Comparison of ENCODE assay signal across 8 mouse cellular contexts in the genomic region with DNA sequence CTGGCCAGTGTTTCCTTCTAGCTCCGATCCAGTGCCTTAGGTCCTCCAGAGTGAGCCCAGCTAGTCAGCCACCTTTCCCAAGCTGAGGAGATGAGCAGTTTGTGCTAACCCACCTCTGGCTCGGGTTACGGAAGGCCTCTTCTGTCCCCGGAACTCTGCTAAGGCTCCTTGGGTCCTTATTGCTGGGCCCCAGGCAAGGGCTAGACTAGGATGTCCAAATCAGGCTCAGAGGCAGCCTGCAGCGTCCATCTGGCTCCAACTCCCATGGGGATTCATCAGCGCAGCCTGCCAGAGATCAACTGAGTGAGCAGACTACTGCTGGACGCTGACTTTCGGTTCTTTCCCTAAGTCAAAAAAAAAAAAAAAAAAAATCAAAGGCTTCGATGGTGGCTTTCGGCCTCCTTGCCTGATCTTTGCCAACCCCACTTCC. TPM values are rescaled to one million over a fixed set of nuclear protein-coding genes. Genes with fewer than 3 reads are reported as not detected.
DNase-seq lines count a peak whose midpoint lies in the region; ATAC-seq and TF ChIP-seq lines count a peak whose summit lies in the region.

No protein-coding gene starts in this region.

- TF ChIP-seq CTCF in thymus, adult 2 months (IDR thresholded peaks at IDR 0.05; ENCODE audit: borderline replicate concordance, control insufficient read depth, extremely low read depth, insufficient read depth, low read length, poor library complexity), result no peak

- no peaks in the 10 kb centered on the region for H3K36me3 ChIP-seq in kidney, embryonic 15.5 days
- no peaks in the 10 kb centered on the region for H3K36me3 ChIP-seq in kidney, embryonic 14.5 days (ENCODE audit: control insufficient read depth, insufficient read depth, low read length)
- no peaks in the 10 kb centered on the region for H3K36me3 ChIP-seq in heart, embryonic 13.5 days
- no peaks in the 10 kb centered on the region for H3K36me3 ChIP-seq in liver, embryonic 16.5 days (ENCODE audit: control insufficient read depth, insufficient read depth)
- H3K36me3 ChIP-seq in thymus, adult 2 months (ENCODE audit: control insufficient read depth, insufficient read depth, low read length), result no peaks in the 10 kb centered on the region

- H3K4me3 ChIP-seq in kidney, embryonic 15.5 days (replicated peaks), result peak overlapping the region; percentile 14
- H3K4me3 ChIP-seq in kidney, embryonic 14.5 days (ENCODE audit: low read length), result no peak overlapping the region
- H3K4me3 ChIP-seq in heart, embryonic 13.5 days, result peak overlapping the region; percentile 51
- H3K4me3 ChIP-seq in liver, embryonic 16.5 days (ENCODE audit: low read depth, low read length), result peak overlapping the region; percentile 14
- no peak overlapping the region for H3K4me3 ChIP-seq in thymus, adult 2 months (ENCODE audit: control insufficient read depth, insufficient read depth, low read length)

- H3K27ac ChIP-seq in kidney, embryonic 15.5 days, result no peak overlapping the region
- no peak overlapping the region for H3K27ac ChIP-seq in kidney, embryonic 14.5 days (ENCODE audit: low read depth, low read length)
- H3K27ac ChIP-seq in heart, embryonic 13.5 days (replicated peaks), result no peak overlapping the region
- H3K27ac ChIP-seq in liver, embryonic 16.5 days (ENCODE audit: low read length), result no peak overlapping the region
- no peak overlapping the region for H3K27ac ChIP-seq in thymus, adult 2 months (ENCODE audit: control insufficient read depth, insufficient read depth, low read length)

- H3K4me2 ChIP-seq in kidney, embryonic 15.5 days, result peak overlapping the region; percentile 57; the same call in 1 of the 2 replicates
- H3K4me2 ChIP-seq in kidney, embryonic 14.5 days (replicated peaks; ENCODE audit: low read depth, low read length), result no peak overlapping the region
- peak overlapping the region; percentile 71 for H3K4me2 ChIP-seq in heart, embryonic 13.5 days
- H3K4me2 ChIP-seq in liver, embryonic 16.5 days (ENCODE audit: low read depth, low read length), result peak overlapping the region; percentile 60

- 2% methylated on average over 10 of the region's 10 CpGs for WGBS in kidney, embryonic 15.5 days
- under 1% methylated on average over 10 of the region's 10 CpGs for WGBS in kidney, embryonic 14.5 days
- WGBS in heart, embryonic 13.5 days, result 3% methylated on average over 10 of the region's 10 CpGs
- 4% methylated on average over 10 of the region's 10 CpGs for WGBS in liver, embryonic 16.5 days (ENCODE audit: insufficient replicate concordance)
- 12% methylated on average over 10 of the region's 10 CpGs for WGBS in thymus, adult 2 months

- peaks cover 57% of the 10 kb centered on the region for H3K4me1 ChIP-seq in kidney, embryonic 15.5 days
- H3K4me1 ChIP-seq in kidney, embryonic 14.5 days (ENCODE audit: control insufficient read depth, insufficient read depth, low read length), result peaks cover 15% of the 10 kb centered on the region
- peaks cover 45% of the 10 kb centered on the region for H3K4me1 ChIP-seq in heart, embryonic 13.5 days
- peaks cover 10% of the 10 kb centered on the region for H3K4me1 ChIP-seq in liver, embryonic 16.5 days (ENCODE audit: control insufficient read depth, low read depth, low read length)
- H3K4me1 ChIP-seq in thymus, adult 2 months (replicated peaks; ENCODE audit: control insufficient read depth, insufficient read depth, low read length), result peaks cover 12% of the 10 kb centered on the region; the same call in 1 of the 2 replicates

- DNase-seq in cerebellum, postnatal 25 days, result peak; percentile 82 to 86
- no peak for DNase-seq in thymus, postnatal 0 days (ENCODE audit: low spot score)
- DNase-seq in thymus, adult 2 months, result no peak

- no peak for ATAC-seq in kidney, embryonic 15.5 days (replicated peaks; ENCODE audit: low FRiP score)
- no peak for ATAC-seq in kidney, embryonic 14.5 days (ENCODE audit: low FRiP score, low TSS enrichment)
- ATAC-seq in heart, embryonic 13.5 days (ENCODE audit: extremely low read depth, insufficient number of reproducible peaks, low FRiP score, low TSS enrichment), result no peak
- no peak for ATAC-seq in liver, embryonic 16.5 days (ENCODE audit: low read depth)
- no peak for ATAC-seq in megakaryocyte progenitor cell, adult 5-6 weeks (replicated peaks; ENCODE audit: poor library complexity)

- TF ChIP-seq POLR2A in thymus, adult 2 months (IDR thresholded peaks at IDR 0.05; ENCODE audit: control insufficient read depth, extremely low read depth, insufficient read depth, low read length, poor library complexity), result no peak

- peaks cover 99% of the 10 kb centered on the region for H3K27me3 ChIP-seq in kidney, embryonic 15.5 days
- peaks cover 93% of the 10 kb centered on the region for H3K27me3 ChIP-seq in kidney, embryonic 14.5 days (ENCODE audit: control insufficient read depth, insufficient read depth, low read length)
- H3K27me3 ChIP-seq in heart, embryonic 13.5 days (replicated peaks), result peaks cover 100% of the 10 kb centered on the region
- peaks cover 98% of the 10 kb centered on the region for H3K27me3 ChIP-seq in liver, embryonic 16.5 days (ENCODE audit: control insufficient read depth, insufficient read depth, low read depth, low read length)
- peaks cover 49% of the 10 kb centered on the region for H3K27me3 ChIP-seq in thymus, adult 2 months (ENCODE audit: control insufficient read depth, insufficient read depth, low read length)

- H3K9me3 ChIP-seq in kidney, embryonic 15.5 days (replicated peaks), result no peaks in the 10 kb centered on the region
- no peaks in the 10 kb centered on the region for H3K9me3 ChIP-seq in kidney, embryonic 14.5 days (ENCODE audit: control insufficient read depth, low read length)
- no peaks in the 10 kb centered on the region for H3K9me3 ChIP-seq in heart, embryonic 13.5 days
- no peaks in the 10 kb centered on the region for H3K9me3 ChIP-seq in liver, embryonic 16.5 days (replicated peaks; ENCODE audit: control insufficient read depth, low read length)

- H3K9ac ChIP-seq in kidney, embryonic 15.5 days, result no peak overlapping the region
- no peak overlapping the region for H3K9ac ChIP-seq in kidney, embryonic 14.5 days (ENCODE audit: low read depth, low read length)
- H3K9ac ChIP-seq in heart, embryonic 13.5 days, result peak overlapping the region; percentile 7; the same call in 1 of the 2 replicates
- H3K9ac ChIP-seq in liver, embryonic 16.5 days (ENCODE audit: low read depth, low read length), result no peak overlapping the region

RNA-seq across cellular contexts. Expression of a gene that starts 4.9 kb away (rescaled TPM):
- polyA plus RNA-seq in kidney, embryonic 15.5 days (2015; fragmentation: Nextera tagmentation; extraction: Ambion mirVana), result 0.18 and 0.19 TPM in 2 replicates
- polyA plus RNA-seq in kidney, embryonic 14.5 days (2014; fragmentation: Nextera tagmentation; extraction: Ambion mirVana), result 0.12 and 0.46 TPM in 2 replicates
- polyA plus RNA-seq in heart, embryonic 13.5 days (2015; fragmentation: Nextera tagmentation; extraction: Ambion mirVana), result 0.09 and 0.19 TPM in 2 replicates
- polyA plus RNA-seq in liver, embryonic 16.5 days (2015; fragmentation: Nextera tagmentation; extraction: Ambion mirVana), result 0.04 and 0.08 TPM in 2 replicates
- total RNA-seq in megakaryocyte progenitor cell, adult 5-6 weeks (2015), result not detected in 2 replicates
- not detected in 2 replicates for total RNA-seq in megakaryocyte progenitor cell, adult 5-6 weeks (2017)
- 0.09 TPM in 1 of 2 replicates, not detected in the other for polyA plus RNA-seq in thymus, postnatal 0 days (2015; fragmentation: Nextera tagmentation; extraction: Ambion mirVana)
- polyA plus RNA-seq in thymus, adult 2 months (2012; rRNA removed), result 0.03 TPM in 1 of 2 replicates, not detected in the other

Comparison
In these comparisons a context has a peak if more than half of its experiments do, and no peak if none do; other contexts are left out.
1. H3K4me3 ChIP-seq: peak in kidney, embryonic 15.5 days (single experiment), heart, embryonic 13.5 days (single experiment) and liver, embryonic 16.5 days (single experiment); none in kidney, embryonic 14.5 days (single experiment) and thymus, adult 2 months (single experiment).
2. DNase-seq: peak in cerebellum, postnatal 25 days (2 of 2); none in thymus, postnatal 0 days (single experiment) and thymus, adult 2 months (single experiment).